Mouse (Mus musculus) regulatory T cell (primary cell): ENCODE measurements around the gene Ins2.

Experiments
- in situ Hi-C: fragments of 300-600 bp; cut with MboI, MseI; formaldehyde crosslinking; loops from one replicate; pipeline ENCODE4 v1.15.1; 2025; ENCODE audit warnings: high pct_unique_total_duplicates

Ins2 gene

DNA sequence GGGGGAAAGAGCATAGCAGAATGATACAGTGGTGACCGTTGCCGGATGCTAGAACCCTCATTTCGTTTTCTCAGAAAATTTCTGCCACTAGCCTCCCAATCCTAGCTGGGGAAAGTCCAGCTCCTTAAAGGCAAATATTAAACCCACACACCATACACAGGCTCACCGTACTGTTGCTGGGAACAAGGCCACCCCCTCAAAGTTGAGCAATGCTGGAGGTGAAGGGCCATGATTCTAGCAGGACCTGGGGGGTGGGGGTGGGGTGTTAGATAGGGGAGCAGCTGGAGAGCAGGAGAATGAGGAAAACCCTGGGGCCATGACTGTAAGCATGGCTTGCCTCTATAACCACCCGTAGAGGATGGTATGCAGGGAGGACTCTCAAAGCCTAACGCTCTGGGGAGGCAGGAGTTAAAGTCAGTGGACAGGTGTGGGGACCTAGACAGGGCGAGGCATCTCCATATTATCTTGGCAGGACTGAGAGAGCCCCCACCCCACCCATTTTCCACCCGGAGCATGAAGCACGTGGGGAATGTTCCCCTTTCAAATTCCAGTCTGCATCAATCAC lies 78.6 kb downstream of the Ins2 start:
- in situ Hi-C loops: no loop called here

DNA sequence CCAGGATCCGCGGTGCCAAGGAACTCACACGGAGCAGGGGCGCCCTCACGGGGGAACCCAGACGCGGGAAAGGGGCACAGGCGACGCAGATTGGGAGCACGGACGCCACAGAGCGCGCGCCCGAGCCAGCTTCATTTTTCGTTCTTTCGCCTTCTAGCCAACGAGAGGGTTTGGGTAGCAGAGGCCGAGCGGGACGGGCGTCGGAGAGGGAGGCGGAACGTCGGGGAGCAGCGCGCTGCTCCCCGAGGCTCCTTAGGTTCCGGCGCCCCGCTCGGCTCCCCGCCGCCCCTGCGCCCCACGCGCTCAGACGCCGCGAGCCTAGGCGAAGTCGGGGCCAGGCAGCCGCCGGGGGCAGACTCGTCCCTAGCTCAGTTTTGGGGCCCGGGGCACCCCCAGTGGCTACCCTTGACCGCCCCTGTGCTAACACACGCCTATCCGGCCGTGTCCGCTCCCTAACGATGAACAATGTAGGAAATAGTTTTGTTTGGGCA lies 79.2 kb downstream of the Ins2 start:
- in situ Hi-C loops: no loop called here

DNA sequence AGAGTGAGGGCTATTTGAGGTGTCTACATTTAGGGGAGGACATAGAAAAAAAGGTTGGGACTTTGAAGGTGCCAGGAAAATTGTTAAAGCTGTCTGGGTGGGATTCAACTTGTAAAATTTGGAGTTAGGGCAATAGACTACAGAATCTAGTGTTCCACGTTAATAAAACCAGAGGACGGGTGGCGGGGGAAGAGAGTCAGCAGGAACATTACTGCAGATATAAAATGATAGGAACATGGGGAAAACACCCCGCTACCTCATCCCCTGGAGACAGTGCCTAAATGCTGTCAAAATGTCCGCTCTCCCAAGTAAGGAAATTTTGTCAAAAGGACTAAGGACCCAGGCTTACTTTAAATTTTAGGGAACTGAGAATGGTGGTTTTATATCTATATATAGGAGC lies 80.0 kb downstream of the Ins2 start:
- in situ Hi-C loops: no loop called here

DNA sequence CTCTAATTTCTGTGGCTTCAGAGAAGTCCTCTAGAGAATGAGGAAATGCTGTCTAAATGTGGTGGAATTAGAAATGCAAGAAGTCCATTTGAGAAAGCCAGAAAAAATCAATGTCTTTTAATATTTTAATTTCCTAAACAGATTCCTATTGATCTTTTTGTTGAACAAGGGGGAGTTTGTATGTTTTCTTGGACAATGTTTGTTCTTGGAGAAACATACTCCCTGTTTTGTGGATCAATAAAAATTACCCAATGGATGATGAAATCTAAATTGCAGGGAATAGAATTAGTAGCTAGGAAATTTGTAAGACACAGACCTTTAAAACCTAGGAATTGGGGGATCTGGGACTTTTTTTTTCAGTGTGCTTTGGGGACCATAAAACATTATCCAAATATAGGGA lies 81.4 kb downstream of the Ins2 start:
- in situ Hi-C loops: no loop called here

DNA sequence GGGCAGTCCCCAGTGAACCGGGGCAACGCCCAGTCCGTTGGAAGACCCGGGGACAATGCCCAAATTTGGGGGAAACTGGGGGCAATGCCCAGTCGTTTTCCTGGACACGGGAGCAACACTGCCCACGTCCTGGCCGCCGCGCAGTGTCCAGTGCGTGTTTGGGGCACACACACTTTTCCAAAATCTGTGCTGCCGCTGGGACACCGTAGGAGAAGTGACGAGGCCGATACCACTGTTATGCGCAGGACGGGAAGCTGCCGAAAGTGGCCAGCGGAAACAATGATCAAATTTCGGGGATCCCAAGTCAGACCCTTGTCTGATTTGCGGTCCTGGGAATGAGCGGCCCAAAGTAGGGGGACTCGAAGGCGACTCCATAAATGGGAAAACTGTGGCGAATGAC lies 82.1 kb downstream of the Ins2 start:
- in situ Hi-C loops: no loop called here

DNA sequence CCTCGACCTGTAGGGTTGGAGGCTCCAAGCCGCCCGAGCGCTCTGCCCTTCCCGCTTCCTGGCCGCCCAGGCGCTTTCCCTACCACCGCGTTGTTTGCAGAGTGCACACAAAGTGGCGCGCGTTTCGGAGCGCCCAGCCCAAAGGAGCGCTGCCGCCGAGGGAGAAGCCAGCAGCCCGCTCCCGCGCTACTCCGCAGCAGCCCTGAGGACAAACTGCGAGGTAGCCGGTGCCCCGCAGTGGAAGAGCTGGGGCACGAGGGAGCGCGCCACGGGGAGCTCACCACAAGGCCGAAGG lies 82.6 kb downstream of the Ins2 start:
- in situ Hi-C loops: no loop called here

DNA sequence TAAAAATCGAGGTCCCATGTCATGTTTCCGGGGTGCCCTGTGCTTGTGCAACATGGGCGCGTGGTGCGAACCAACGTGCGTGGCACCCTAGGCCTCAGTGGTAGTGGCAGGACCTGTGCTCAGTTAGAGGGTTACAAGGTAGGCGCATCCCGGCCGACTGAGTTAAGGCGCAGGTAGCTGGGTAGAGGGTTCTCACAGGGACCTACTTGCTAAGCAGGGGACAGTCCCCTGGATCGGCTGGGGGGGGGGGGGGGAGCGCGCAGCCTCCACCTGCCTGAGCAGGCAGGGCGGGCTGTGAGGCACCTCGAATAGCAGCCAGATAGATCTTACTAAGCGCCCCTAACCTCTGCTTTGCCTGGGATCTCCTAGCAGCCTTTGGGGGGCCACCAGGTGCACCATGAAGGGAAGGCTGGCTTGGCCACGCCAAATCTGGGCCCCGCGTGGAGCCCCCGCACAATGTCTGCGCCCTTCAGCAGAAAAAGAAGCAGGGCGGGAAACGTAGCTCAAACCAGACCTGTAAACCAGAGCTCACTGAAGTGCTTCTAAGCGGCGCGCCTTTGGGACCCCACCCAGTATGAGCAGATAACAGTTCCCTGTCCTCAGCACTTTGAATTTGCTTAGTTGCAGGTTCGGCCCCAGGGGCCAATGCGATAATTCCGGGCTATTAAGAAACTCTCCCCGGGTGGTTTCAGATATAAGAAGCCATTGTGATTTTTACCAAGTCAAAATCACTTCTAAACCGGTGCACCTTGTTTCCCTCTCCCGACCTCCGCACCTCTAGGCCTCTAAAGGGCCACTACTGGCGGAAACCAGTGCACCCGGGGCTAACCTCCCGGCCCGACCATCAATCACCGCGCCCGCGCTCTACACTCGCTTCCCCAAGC lies 83.2 kb downstream of the Ins2 start:
- in situ Hi-C loops: no loop called here

DNA sequence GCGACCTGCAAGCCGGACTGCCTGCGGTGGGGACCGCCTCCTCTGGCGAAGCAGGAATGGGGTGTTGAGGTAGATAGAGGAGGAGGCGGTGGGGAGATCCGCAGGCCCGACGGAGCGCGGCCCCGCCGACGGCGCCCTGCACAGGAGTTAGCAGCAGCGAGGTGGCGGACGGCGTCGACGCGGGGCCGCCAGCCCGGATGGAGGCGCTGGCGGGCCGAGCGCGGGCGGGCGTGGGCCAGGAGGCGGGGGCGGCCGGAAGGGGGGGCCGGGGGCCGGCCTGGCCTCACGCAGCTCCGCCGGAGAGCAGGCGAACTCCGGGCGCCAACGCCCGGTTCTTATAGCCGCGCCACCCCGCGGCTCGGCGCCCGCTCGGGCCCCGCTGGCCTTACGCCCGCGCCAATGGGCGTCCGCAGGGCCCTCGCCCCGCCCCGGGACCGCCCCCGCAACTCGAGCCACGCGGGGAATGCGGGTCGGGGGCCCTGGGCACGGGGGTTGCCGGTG lies 84.0 kb downstream of the Ins2 start:
- in situ Hi-C loops: no loop called here

DNA sequence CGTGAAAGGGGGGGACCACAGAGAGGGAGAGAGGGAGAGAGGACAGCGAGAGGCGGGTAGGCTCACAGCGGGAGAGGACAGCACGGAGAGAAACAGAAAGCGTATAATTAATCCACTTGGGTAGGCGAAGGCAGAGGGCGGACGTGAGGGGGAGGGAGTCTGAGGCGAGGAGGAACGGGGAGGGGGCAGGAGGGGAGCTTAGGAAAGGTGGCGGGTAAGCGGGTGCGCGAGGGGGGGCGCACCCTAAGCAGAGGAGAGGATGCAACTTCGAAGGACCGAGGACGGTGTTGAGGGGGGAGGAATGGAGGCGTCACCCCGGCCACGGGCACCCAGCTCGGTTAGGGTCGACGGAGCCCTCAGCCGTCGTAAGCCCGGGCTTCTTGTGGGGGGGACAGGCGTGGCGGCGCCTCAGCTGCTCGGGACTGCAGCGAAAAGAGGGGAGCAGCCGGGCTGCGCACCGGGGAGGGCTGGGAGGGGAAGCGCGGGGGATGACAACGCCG lies 84.5 kb downstream of the Ins2 start:
- in situ Hi-C loops: no loop called here

DNA sequence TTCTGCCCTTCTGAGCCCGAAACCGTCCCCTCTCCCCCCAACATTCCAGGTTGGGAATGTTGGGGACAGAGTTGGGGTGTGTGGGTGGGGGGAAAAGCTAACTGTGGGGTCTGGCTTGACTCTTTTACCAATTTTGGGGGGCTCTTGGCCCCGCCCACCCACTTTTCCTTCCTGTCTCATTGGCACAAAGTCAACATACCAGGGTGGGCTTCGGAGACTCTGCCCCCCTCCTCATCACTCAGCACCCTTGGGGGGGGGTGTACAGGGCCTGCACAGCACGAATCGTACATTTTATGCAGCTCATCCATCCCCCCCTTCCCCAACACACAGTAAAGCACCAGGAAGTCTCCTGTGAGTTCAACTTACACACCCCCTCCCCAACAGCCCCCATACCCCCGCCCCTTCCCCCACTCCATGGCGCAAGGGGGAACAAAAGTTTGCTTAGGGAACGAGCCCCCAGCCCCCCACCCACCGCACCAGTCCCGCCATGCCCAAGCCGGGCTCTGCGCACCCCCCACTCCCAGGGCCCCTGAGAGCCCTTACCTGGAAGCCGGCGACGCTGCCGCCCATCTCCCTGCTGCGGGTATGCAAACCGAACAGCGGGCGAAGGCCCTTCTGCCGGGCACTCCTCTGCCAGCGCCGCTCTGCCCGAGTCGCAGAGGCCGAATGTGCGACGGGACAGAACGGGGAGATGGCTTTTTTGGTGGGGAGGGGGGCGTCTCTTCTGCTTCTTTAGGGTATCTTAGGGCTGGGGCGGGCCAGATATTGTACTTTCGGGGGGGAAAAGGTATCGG lies 85.2 kb downstream of the Ins2 start:
- in situ Hi-C loops: no loop called here

DNA sequence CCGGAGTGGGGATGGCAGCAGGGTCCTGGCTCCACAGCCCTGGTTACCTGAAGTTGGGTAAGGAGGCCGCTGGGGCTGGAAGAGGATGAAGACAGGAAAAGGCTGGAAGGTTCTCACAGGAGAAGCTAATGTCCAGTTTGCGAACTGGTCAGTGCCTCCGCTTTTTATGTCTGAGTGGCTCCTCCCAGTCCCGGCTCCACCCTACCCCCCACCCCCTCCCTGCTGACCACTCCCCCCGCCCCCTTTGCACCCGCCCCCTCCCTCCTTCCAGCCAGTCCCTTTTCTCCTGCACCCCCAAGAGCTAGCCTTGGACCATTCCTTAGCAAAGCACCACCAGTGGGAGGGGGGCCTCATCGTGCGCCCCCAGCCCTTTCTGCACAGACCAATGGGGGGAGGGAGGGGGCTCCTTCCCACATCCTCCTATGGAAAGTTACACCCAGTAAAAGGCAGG lies 85.8 kb downstream of the Ins2 start:
- in situ Hi-C loops: no loop called here

DNA sequence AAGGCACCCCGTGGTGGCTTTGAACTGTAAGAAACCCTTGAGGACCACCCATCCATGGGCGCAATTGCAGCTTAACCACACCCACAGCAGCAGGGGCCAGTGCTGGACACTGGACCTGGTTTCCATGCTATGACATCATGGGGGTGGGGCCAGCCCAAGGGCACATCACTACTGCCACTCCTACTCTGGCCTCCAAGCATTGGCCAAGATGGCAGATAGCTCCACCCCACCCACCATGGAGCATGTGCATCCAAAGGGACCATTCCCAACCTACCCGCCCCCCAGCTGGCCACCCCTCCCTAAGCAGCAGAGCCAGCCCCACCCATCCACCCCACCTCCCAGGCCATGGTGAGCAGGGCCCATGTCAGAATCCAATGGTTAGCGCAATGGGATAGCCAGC lies 87.1 kb downstream of the Ins2 start:
- in situ Hi-C loops: no loop called here

DNA sequence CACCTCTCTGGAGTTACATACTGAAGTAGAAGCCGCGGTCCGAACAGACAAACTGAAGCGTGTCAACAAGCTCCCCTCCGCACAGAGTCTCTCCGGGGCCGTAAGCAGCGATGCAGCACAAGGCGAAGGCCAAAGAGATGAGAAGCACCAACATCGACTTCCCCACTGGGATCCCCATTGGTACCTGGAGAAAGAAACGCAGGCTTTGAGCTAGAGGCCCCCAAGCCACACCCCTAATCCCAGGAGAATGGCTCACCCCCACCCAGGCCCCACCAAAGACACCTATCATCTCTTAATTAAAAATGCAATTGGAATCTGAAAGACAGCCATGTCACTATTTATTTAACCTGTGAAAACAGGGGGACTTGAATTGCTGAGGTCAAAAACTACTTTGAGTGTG lies 87.5 kb downstream of the Ins2 start:
- in situ Hi-C loops: no loop called here

DNA sequence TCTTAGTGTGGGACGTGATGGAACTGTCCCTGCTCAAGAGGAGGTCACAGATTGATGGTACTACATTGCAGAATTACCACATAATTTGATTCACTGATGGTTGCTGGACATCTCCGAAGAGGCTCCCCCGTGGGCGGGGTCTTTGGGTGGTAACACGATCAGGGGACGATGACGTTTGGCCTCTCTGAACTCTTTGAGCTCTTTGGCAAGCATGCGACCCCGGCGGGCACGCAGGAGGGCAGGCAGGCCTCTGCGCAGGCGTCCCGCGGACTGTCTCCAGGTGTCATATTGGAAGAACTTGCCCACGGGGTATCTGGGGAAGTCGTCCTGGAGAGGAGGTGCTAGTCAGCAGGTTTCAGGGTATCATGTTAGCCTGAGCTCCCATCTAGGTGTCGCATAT lies 89.5 kb downstream of the Ins2 start:
- in situ Hi-C loops: no loop called here

DNA sequence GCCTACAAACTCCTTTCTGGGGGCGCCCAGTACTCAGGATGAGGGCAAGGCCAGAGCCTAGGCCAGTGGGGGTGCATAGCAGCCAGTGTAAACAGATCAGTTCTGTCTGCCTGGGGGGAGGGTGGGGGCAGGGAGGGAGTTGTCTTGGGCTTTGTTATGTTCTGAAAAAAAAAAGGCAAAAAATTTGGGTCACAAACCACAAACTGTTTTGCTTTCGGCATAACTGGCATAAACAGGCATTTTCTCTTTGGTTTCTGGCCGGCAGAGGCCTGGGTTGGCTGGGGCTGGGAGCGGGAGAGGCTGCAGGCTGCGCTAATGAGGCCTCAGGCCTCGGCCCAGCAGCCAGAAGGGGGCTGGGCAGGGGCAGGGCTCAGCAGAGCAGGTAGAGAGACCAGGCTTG lies 96.5 kb downstream of the Ins2 start:
- in situ Hi-C loops: loop anchor here (5.0 kb wide), 1 partner anchor 679 kb away; no protein-coding TSS in a partner anchor

DNA sequence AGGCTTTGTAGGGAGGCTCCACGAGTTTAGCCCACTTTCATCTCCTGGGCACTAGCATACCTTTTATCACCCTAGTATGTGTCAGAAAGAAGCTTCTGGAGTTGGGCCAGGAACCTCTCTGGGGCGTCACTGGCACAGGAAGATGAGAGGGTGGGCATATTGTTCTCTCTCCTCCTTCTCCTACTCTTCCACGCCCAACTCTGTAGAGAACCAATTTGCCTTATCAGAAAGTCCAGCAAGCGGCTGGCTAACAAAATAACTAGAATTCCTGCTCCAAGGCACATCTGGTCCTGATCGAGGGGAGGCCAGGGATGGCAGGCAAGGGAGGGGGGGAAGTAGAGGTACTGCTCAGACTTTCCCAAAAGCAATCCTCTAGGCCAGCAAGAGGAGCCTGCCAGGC lies 98.1 kb downstream of the Ins2 start:
- in situ Hi-C loops: loop anchor here (5.0 kb wide), 1 partner anchor 678 kb away; no protein-coding TSS in a partner anchor

DNA sequence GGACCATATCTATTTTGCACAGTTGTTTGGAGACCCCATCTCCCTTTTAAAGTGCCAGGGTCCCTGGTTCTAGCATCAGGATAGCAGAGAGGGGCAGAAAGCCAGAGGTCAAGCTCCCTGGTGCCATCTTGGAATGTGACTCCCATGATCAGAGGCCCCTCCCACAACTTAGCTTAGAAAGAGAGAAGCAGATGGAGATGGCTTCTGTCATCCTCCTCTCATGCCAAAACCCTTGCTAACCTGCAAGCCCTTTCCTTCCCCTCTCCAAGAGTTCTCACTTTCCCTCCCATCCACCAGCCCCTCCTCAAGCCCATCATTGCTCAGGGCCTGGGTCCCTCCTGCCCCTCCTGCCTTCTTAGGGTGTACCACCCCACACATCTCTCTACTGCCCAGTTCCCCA lies 107.0 kb downstream of the Ins2 start:
- in situ Hi-C loops: no loop called here

DNA sequence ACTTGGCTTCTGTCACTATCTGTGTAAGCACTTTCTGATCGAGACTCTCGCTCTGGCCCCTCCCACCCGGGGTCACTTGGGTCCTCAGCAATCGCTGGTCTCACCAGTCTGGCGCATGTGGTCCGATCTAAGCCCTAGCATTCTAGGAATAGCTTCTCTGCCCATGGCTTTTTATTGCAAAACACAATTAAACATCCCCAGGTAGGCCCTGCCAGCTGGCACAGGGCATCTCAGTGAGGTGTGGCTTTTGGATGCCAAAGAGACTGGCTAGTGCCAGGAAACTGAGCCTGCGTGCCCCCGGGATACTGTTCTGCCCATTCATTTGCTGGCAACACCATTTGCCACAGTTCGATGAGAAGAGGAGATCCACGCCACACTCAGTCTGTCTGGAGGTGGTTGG lies 112.5 kb downstream of the Ins2 start:
- in situ Hi-C loops: no loop called here

DNA sequence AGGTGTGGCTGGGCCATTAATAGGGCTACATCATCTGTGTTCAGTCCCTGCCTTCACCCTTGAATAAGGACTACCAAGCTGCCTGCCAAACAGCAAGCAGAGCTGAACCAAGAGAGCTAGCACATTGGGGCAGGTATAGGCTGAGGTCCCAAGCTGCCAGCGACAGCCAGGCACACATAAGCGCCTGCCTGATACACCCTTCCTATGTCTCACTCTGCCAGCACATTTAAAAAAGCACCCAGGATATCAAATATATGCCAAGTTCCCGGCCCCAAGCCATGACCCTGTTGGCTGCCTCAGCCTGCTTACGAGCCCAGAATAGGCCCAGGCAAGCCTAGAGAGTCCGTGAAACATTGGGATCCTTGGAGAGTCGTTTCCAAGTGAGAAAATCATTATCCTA lies 113.4 kb downstream of the Ins2 start:
- in situ Hi-C loops: no loop called here
